Mouse (Mus musculus) midbrain, embryonic 11.5 days (tissue): Measurements from ENCODE around the gene Antxr1. TPM values are rescaled to one million over a fixed set of nuclear protein-coding genes. Genes with fewer than 3 reads are reported as not detected.

Experiments used
- ATAC-seq: fragments of 200-750 bp; cut with Nextera tagmentation; 2 replicates; pipeline ENCODE4 v1.8.0; 2017; ENCODE audit warnings: moderate TSS enrichment, moderate library complexity; ENCODE audit not compliant: low FRiP score
- DNase-seq: peaks from one replicate; pipeline ENCODE4 v3.0.0; 2015; ENCODE audit warnings: low spot score; ENCODE audit errors: missing footprints
- H3K27ac ChIP-seq: fragments of 300-500 bp; sonication (generic); 2 replicates; pipeline ENCODE4 v1.5.1; 2014; ENCODE audit warnings: low read depth, low read length
- H3K27me3 ChIP-seq: fragments of 300-500 bp; sonication (generic); 2 replicates; pipeline ENCODE4 v1.6.1; 2014; ENCODE audit warnings: mild to moderate bottlenecking, low read length, moderate library complexity, mixed read lengths; ENCODE audit not compliant: control insufficient read depth, insufficient read depth
- H3K36me3 ChIP-seq: fragments of 300-500 bp; sonication (generic); 2 replicates; pipeline ENCODE4 v1.6.1; 2014; ENCODE audit warnings: mild to moderate bottlenecking, low read length, moderate library complexity, mixed read lengths; ENCODE audit not compliant: control insufficient read depth, insufficient read depth
- H3K4me1 ChIP-seq: fragments of 300-500 bp; sonication (generic); 2 replicates; pipeline ENCODE4 v1.6.1; 2014; ENCODE audit warnings: low read length; ENCODE audit not compliant: control insufficient read depth, insufficient read depth
- H3K4me2 ChIP-seq: fragments of 300-500 bp; sonication (generic); 2 replicates; pipeline ENCODE4 v1.6.1; 2014; ENCODE audit warnings: mild to moderate bottlenecking, moderate library complexity
- H3K4me3 ChIP-seq: fragments of 300-500 bp; sonication (generic); 2 replicates; pipeline ENCODE4 v1.5.1; 2014; ENCODE audit warnings: low read depth, low read length
- H3K9ac ChIP-seq: fragments of 300-500 bp; sonication (generic); 2 replicates; pipeline ENCODE4 v1.6.1; 2014; ENCODE audit warnings: low read length
- H3K9me3 ChIP-seq: fragments of 300-500 bp; sonication (generic); 2 replicates; pipeline ENCODE4 v1.6.1; 2016; ENCODE audit warnings: low read length; ENCODE audit not compliant: control insufficient read depth
- WGBS: fragments of 180-500 bp; shearing (Covaris S2); extraction: QIAGEN DNeasy Blood & Tissue Kit; methylation state at CpG from one replicate; pipeline ENCODE4 v1.1.7; 2014; 5-methylcytosine and 5-hydroxymethylcytosine counted together
- polyA plus RNA-seq: library from polyadenylated mRNA; unstranded; fragments of >200 nt; fragmentation: Nextera tagmentation; extraction: Ambion mirVana; gene quantifications from 2 replicates; pipeline ENCODE4 v1.2.1, GENCODE M21; 2014

Gene Antxr1
- polyA plus RNA-seq, 1 experiment from 2014 or later, result 4.9 TPM

GRCm38 (mm10) chr6:87302746-87303145, 32.9 kb downstream of the Antxr1 start:
- no peak for ATAC-seq
- Histone ChIP-seq H3K27me3 (no peaks in the 10 kb centered on the region), H3K4me2 (no peak overlapping the region), H3K4me3 (no peak overlapping the region), H3K9me3 (no peaks in the 10 kb centered on the region), H3K9ac (no peak overlapping the region), H3K4me1 (peaks cover 2% of the 10 kb centered on the region; the same call in 1 of the 2 replicates), H3K27ac (no peak overlapping the region), H3K36me3 (no peaks in the 10 kb centered on the region)
- 75% methylated on average over 5 of the region's 5 CpGs for WGBS
- DNase-seq, result no peak

GRCm38 (mm10) chr6:87301991-87302390, 33.6 kb downstream of the Antxr1 start:
- Histone ChIP-seq H3K4me1 (peaks cover 2% of the 10 kb centered on the region; the same call in 1 of the 2 replicates), H3K27me3 (no peaks in the 10 kb centered on the region), H3K9me3 (no peaks in the 10 kb centered on the region), H3K4me3 (no peak overlapping the region), H3K36me3 (no peaks in the 10 kb centered on the region), H3K4me2 (no peak overlapping the region), H3K9ac (no peak overlapping the region), H3K27ac (no peak overlapping the region)
- ATAC-seq (no peak), DNase-seq (no peak)
- WGBS, result 60% methylated on average over 4 of the region's 4 CpGs

- Histone ChIP-seq H3K4me3 (no peak overlapping the region), H3K9me3 (no peaks in the 10 kb centered on the region), H3K4me2 (no peak overlapping the region), H3K9ac (no peak overlapping the region), H3K27ac (no peak overlapping the region), H3K27me3 (no peaks in the 10 kb centered on the region), H3K36me3 (no peaks in the 10 kb centered on the region), H3K4me1 (no peaks in the 10 kb centered on the region)
- no peak for ATAC-seq
- WGBS, result 93% methylated on average over 3 of the region's 3 CpGs
- no peak for DNase-seq
Measured at GRCm38 (mm10) chr6:87294904-87295303, 40.7 kb downstream of the Antxr1 start.

GRCm38 (mm10) chr6:87292911-87293851, 42.4 kb downstream of the Antxr1 start:
- Histone ChIP-seq H3K27me3 (no peaks in the 10 kb centered on the region), H3K27ac (no peak overlapping the region), H3K36me3 (no peaks in the 10 kb centered on the region), H3K4me1 (no peaks in the 10 kb centered on the region), H3K9me3 (no peaks in the 10 kb centered on the region), H3K9ac (no peak overlapping the region), H3K4me2 (no peak overlapping the region), H3K4me3 (no peak overlapping the region)
- DNase-seq, result no peak
- no peak for ATAC-seq
- 89% methylated on average over 18 of the region's 18 CpGs for WGBS

- Histone ChIP-seq H3K9me3 (no peaks in the 10 kb centered on the region), H3K4me1 (no peaks in the 10 kb centered on the region), H3K27ac (no peak overlapping the region), H3K36me3 (peaks cover 3% of the 10 kb centered on the region; the same call in 1 of the 2 replicates), H3K4me2 (no peak overlapping the region), H3K27me3 (no peaks in the 10 kb centered on the region), H3K9ac (no peak overlapping the region), H3K4me3 (no peak overlapping the region)
- no peak for DNase-seq
- WGBS, result 93% methylated on average over 6 of the region's 6 CpGs
- ATAC-seq, result no peak
Measured at GRCm38 (mm10) chr6:87287251-87287650, 48.4 kb downstream of the Antxr1 start.

- H3K9me3 ChIP-seq, result no peaks in the 10 kb centered on the region
- H3K4me2 ChIP-seq, result no peak overlapping the region
- H3K27me3 ChIP-seq, result no peaks in the 10 kb centered on the region
- H3K4me3 ChIP-seq, result no peak overlapping the region
- H3K9ac ChIP-seq, result no peak overlapping the region
- WGBS, result 91% methylated on average over 7 of the region's 7 CpGs
- ATAC-seq, result no peak
- H3K36me3 ChIP-seq, result peaks cover 3% of the 10 kb centered on the region; the same call in 1 of the 2 replicates
- no peak for DNase-seq
- H3K4me1 ChIP-seq, result no peaks in the 10 kb centered on the region
- no peak overlapping the region for H3K27ac ChIP-seq
Measured at GRCm38 (mm10) chr6:87285365-87285749, 50.3 kb downstream of the Antxr1 start.

- H3K4me2 ChIP-seq, result no peak overlapping the region
- WGBS, result 90% methylated on average over 11 of the region's 11 CpGs
- no peak for ATAC-seq
Measured at GRCm38 (mm10) chr6:87284716-87285364, 50.8 kb downstream of the Antxr1 start.

GRCm38 (mm10) chr6:87282346-87282781, 53.3 kb downstream of the Antxr1 start:
- no peak overlapping the region for H3K9ac ChIP-seq
- no peak overlapping the region for H3K4me3 ChIP-seq
- H3K4me1 ChIP-seq, result peaks cover 5% of the 10 kb centered on the region; the same call in 1 of the 2 replicates
- DNase-seq (no peak), ATAC-seq (no peak)
- no peaks in the 10 kb centered on the region for H3K9me3 ChIP-seq
- WGBS, result 76% methylated on average over 8 of the region's 8 CpGs
- no peak overlapping the region for H3K27ac ChIP-seq
- peaks cover 3% of the 10 kb centered on the region; the same call in 1 of the 2 replicates for H3K36me3 ChIP-seq
- H3K27me3 ChIP-seq, result no peaks in the 10 kb centered on the region
- no peak overlapping the region for H3K4me2 ChIP-seq

More at GRCm38 (mm10) chr6:87284716-87285364, 50.8 kb downstream of the Antxr1 start:
- peaks cover 3% of the 10 kb centered on the region; the same call in 1 of the 2 replicates for H3K36me3 ChIP-seq
- H3K27me3 ChIP-seq, result no peaks in the 10 kb centered on the region
- no peaks in the 10 kb centered on the region for H3K9me3 ChIP-seq
- no peaks in the 10 kb centered on the region for H3K4me1 ChIP-seq
- H3K4me3 ChIP-seq, result no peak overlapping the region
- H3K9ac ChIP-seq, result no peak overlapping the region
- DNase-seq, result no peak
- no peak overlapping the region for H3K27ac ChIP-seq

GRCm38 (mm10) chr6:87281771-87282170, 53.9 kb downstream of the Antxr1 start:
- H3K9me3 ChIP-seq, result no peaks in the 10 kb centered on the region
- peaks cover 5% of the 10 kb centered on the region for H3K4me1 ChIP-seq
- H3K4me3 ChIP-seq, result no peak overlapping the region
- H3K9ac ChIP-seq, result no peak overlapping the region
- peaks cover 3% of the 10 kb centered on the region; the same call in 1 of the 2 replicates for H3K36me3 ChIP-seq
- DNase-seq (no peak), ATAC-seq (no peak)
- no peak overlapping the region for H3K27ac ChIP-seq
- no peak overlapping the region for H3K4me2 ChIP-seq
- no peaks in the 10 kb centered on the region for H3K27me3 ChIP-seq
- 86% methylated on average over 4 of the region's 4 CpGs for WGBS
